Mouse (Mus musculus) stomach, postnatal 0 days (tissue): ENCODE measurements at regions not wholly inside any gene's neighbourhood (a gene's known extent, or its start where the extent isn't known, plus 50 kb on each side); places are given as distances from the start of the nearest gene placed in this dataset.

Source experiments
- CTCF ChIP-seq: IDR thresholded peaks from 2 replicates; pipeline ENCODE4 v1.5.1; 2016; ENCODE audit warnings: antibody characterized with exemption, low read depth, mild to moderate bottlenecking, moderate library complexity
- EP300 ChIP-seq: optimal IDR thresholded peaks from 2 replicates; pipeline ENCODE3; 2016; ENCODE audit warnings: antibody characterized with exemption

GRCm38 (mm10) chr5:33485765-33486164, 52.0 kb upstream of the Nkx1-1 start:
- TF ChIP-seq CTCF: no peak
- no peak for TF ChIP-seq EP300
